Mouse (Mus musculus) splenic B cell, adult 2 months (primary cell): Measurements from ENCODE around the gene Zcchc10.
A peak's percentile ranks its signal among the peaks of the same experiment; 100 is the strongest.
"Not testable (repeated sequence)": the region's sequence is repeated elsewhere in the genome, so short reads cannot be mapped to it uniquely, and the experiment has no call there.

Experiments used
- DNase-seq: peaks from one replicate; pipeline ENCODE4 v3.0.0-alpha.2; 2011; ENCODE audit warnings: low read depth, low spot score
- H3K27me3 ChIP-seq: 2 replicates; pipeline ENCODE4 v1.6.1; 2012; ENCODE audit warnings: mild to moderate bottlenecking, low read length, moderate library complexity, mixed read lengths; ENCODE audit not compliant: control insufficient read depth, poor library complexity, insufficient read depth, severe bottlenecking
- H3K36me3 ChIP-seq: 2 replicates; pipeline ENCODE4 v1.6.1; 2012; ENCODE audit warnings: mild to moderate bottlenecking, low read length, moderate library complexity, mixed read lengths; ENCODE audit not compliant: control insufficient read depth, poor library complexity, insufficient read depth, severe bottlenecking

The Zcchc10 gene

DNA sequence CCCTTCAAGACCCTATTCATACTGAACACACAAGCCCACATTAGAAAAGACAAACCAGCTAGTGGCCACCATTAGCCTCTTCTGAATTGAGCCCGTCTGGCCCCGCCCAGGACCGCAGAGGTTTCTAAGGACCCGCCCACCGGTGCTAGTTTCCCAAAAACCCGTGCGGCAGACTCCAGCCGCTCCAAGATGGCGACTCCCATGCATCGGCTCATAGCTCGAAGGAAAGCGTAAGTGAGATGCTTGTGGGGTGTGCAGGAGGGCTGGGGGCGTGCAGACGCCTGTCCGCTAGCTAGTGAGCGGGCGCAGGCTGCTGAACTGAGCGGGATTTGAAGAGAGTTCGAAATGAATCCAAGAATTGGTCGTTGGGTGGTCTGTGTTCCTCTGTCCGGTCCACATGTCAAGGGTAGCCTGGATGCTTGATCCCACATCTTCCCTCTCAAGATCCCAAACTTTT lies at the start of gene Zcchc10:
TSS of gene Zcchc10 (plus strand) at position 168 of the 457 bp plus-strand sequence.
- Histone ChIP-seq H3K27me3 (no peaks in the 10 kb centered on the region), H3K36me3 (peaks cover 8% of the 10 kb centered on the region)
- DNase-seq = peak; percentile 89

DNA sequence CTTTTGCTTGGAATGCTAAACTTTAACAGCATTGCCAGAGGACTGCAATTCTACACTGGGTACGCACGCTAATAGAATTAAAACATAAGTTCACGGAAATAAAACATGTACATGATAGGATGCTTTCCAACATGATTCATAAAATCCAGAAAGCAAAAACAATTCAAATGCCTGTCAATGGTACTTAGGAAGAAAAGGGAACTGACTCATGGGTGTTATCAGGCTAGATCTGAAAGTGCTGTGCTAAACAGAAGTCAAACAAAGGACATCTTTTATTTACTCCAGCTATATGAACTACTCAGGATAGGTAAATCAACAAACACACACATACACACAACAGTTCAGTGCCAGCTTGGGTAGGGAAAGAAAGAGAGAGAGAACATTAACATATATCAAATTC lies 49.1 kb upstream of the Zcchc10 start:
- peaks cover 28% of the 10 kb centered on the region; the same call in 1 of the 2 replicates for H3K36me3 ChIP-seq
- no peaks in the 10 kb centered on the region for H3K27me3 ChIP-seq
- no peak for DNase-seq

DNA sequence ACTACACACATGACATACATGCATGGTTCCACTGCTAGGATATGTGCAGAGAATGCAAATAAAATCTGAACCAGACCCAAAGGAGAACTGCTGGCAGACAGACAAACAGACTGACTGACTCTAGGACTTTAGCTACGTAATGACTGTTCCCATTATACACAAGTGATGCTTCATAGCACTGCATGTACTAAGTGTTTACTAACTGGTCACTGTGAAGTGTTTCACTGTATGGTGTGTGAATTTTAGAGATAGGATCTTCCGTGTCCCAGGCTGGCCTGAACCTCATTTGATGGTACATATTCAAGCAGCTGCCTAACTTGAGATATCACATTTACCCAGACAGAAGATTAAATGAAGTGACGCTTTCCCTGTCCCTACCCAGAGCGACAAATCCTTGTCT lies 46.1 kb upstream of the Zcchc10 start:
- no peak for DNase-seq
- no peaks in the 10 kb centered on the region for H3K27me3 ChIP-seq
- H3K36me3 ChIP-seq = peaks cover 22% of the 10 kb centered on the region

DNA sequence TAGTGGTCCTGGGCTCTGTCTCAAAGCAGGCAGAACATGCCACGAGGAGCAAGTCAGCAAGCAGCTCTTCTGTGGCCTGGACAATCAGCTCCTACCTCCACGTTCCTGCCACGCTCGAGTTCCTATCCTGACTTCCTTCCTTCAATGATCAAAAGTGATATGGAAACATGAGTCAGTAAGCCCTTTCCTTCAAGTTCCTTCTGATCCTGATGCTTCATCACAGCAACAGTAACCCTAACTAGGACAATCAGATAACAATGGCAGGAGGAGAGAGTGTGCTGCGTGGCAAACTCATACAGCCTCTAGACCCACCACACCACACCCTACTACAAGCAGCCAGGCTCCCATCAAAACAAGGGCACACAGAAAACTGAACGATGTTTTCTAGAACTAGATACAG lies 38.6 kb upstream of the Zcchc10 start:
- DNase-seq = no peak

DNA sequence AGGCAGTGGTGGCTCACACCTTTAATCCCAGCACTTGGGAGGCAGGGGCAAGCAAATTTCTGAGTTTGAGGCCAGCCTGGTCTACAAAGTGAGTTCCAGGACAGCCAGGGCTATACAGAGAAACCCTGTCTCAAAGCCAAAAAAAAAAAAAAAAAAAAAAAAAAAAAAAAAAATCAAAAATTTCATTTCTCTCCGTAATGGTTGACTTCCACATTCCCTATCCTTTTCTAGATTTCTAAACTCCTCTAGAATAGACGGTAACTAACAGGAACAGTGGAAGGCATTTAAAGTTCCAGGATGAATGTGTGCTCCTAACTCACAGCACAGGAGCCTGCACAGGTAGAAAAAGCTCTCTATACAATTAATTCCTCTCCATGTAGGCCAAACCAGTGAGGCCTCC lies 34.3 kb upstream of the Zcchc10 start:
- not testable (repeated sequence) for DNase-seq, H3K27me3 ChIP-seq
- H3K36me3 ChIP-seq = peaks cover 33% of the 10 kb centered on the region

More for the DNA sequence above, 38.6 kb upstream of the Zcchc10 start:
- Histone ChIP-seq H3K27me3 (no peaks in the 10 kb centered on the region), H3K36me3 (peaks cover 46% of the 10 kb centered on the region)

DNA sequence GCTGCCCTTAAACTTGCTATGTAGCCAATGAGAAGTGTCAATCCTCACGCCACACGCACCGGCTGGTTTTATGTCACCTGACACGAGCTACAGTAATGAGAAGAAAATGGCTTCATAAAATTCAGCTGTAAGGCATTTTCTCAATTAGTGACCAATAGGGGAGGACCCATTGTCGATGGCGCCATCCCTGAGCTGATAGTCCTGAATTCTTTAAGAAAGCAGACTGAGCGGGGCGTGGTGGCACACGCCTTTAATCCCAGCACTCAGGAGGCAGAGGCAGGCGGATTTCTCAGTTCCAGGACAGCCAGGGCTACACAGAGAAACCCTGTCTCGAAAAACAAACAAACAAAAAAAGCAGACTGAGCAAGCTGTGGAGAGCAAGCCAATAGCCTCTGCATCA lies 33.6 kb upstream of the Zcchc10 start:
- Histone ChIP-seq H3K36me3 (peaks cover 30% of the 10 kb centered on the region), H3K27me3 (no peaks in the 10 kb centered on the region)
- DNase-seq = no peak

DNA sequence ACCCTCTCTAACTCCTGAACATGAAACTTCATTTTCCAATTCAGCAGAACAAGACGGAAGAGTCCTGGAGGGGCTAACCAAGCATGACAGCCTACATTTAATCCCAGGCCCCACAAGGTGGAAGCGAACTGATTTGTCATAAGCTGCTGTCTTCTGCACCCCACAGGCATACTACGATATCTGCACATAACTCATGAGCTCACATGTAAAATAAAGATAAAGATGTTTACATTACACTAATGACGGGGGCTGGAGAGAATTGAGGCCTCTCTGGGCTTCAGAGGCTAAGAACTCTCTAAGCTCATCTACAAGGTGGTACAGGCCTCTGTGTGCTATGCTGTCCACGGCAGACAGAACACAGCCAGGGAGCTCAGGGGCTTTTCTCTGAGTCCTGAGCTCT lies 30.0 kb upstream of the Zcchc10 start:
- Histone ChIP-seq H3K27me3 (no peaks in the 10 kb centered on the region; the same call in 1 of the 2 replicates), H3K36me3 (peaks cover 16% of the 10 kb centered on the region)

DNA sequence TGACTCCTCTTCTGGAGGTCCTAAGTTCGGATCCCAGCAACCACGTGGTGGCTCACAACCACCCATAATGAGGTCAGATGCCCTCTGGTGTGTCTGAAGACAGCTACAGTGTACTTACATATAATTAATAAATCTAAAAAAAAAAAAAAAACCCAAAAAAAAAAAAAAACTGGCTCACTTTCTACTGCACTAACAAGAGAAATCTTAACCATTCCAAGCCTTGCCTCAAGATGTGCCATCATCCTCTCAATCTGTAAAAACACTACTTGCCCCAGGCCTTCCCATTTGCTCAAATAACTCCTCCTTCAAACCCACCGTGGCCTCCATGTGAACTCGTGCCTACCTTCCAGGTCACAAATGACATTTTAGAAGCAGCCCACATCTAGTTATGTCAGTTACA lies 27.6 kb upstream of the Zcchc10 start:
- Histone ChIP-seq H3K36me3 (peaks cover 3% of the 10 kb centered on the region), H3K27me3 (no peaks in the 10 kb centered on the region; the same call in 1 of the 2 replicates)
- no peak for DNase-seq

More for the DNA sequence above, 30.0 kb upstream of the Zcchc10 start:
- no peak for DNase-seq

DNA sequence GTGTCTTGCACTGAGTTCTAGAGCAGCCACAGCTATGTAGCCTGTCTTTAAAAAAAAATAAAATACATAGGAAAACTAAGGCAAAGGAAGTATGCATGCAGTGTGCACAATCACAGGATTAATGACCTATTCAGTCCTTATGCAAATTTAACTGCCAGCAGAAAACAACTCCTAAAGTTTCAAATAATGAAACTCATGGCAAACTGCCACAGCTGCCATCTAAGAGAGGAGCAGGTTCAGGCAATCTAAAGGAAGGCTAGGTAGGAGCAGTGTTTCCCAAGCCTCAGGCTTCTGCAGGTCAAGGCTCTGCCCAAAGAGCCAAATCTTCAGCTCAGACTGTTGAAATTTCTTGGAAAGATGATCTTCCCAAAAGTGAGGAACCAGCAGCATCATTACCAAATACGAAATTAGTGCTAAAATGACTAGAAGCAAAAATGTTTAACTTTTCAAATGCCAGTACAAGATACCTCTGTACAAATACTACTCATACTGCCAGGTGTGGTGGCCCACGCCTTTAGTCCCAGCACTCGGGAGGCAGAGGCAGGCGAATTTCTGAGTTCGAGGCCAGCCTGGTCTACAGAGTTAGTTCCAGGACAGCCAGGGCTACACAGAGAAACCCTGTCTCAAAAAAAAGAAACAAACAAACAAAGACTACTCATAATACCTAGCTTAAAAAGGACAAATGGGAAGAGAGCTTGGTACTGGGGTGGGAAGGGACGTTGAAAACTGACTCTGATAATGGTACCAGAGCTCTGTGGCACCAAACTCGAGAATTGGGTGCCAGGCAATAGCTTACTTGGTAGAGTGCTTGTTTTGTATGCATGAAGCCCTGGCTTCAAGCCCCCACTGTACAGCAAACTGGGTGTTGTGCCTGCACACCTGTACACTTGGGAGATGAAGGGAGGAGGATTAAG lies 26.3 kb upstream of the Zcchc10 start:
- Histone ChIP-seq H3K36me3 (no peaks in the 10 kb centered on the region; the same call in 1 of the 2 replicates), H3K27me3 (no peaks in the 10 kb centered on the region; the same call in 1 of the 2 replicates)
- DNase-seq = no peak

DNA sequence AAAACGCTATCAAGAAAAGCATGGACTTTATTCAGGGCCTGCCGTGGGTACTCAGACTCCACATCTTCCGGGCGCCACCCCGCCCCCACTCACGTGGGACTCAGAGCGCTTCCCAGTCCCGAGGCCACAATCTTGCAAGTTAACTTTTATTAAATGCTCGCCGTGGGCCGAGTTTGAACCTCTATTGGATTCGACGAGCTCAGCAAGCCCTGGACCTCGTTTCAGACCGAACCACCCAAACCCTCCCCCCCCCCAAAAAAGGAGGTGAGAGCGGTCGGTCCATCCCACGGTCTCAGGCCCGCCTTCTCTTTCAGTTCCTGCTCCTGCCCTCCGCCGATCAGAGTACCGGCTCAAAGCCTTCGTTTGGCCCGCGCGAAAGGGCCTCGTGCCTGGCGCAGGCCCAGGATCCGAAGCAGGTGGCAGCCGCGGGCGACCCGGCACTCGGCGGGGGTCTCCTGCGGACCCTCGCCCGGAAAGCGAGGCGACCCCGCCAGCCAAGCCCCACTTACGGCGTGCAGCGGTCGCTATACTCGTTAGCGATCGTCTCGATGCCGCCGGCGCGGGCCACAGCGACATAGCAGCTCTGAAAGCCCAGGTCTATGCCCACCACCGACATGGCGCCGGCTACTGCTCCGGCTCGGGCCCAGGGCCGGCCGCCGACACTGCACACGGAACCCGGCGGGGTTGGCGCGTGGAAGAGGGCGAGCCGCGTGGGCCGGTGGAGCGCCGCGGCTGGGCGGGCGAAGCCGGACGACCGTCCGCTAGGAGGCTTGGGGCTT lies 24.7 kb upstream of the Zcchc10 start:
- no peaks in the 10 kb centered on the region for H3K36me3 ChIP-seq
- H3K27me3 ChIP-seq = no peaks in the 10 kb centered on the region; the same call in 1 of the 2 replicates
- peak; percentile 84 for DNase-seq

DNA sequence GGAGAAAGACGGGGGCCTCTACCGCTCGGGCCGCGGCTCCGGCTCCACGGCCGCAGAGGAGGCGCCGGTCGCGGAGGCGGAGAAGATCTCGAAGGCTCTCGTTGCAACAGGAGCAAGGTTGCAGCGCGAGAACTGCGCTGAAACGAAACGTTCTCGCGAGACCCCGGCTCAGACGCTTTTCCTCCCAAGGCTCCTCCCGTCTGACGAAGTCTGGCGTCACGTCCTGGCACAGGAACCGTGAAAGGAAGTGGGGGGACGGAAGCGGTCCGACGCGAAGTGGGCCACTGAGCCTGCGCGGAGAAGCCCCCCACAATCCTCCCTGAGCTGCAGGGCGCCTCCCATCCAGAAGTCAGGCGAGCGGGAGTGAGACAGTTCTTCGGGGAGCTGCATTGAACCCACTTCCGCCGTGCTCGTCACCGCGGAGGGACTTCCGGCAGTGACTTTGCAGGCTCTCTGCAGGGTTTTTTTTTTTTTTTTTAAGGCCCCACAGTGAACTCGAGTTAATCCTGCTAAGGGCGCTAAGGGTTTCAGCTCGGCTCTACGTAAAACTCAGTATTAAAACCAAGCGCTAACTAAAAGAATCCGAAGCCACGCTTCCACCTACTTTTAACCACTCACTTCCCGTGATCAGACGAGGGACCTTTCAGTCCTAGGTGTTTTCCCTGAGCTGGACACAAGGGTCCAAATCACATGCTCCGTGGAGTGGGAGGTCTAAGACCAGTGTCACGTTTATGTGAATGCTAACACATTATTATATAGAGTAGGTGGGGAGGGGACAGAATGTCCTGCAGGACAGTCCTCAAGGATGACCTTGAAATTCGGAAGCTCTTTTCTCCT lies 23.9 kb upstream of the Zcchc10 start, which contains the start of gene Hspa4:
TSS of gene Hspa4 (minus strand) at position 128 of the 837 bp plus-strand sequence.
- no peaks in the 10 kb centered on the region for H3K36me3 ChIP-seq
- H3K27me3 ChIP-seq = no peaks in the 10 kb centered on the region; the same call in 1 of the 2 replicates
- peak; percentile 100 for DNase-seq

DNA sequence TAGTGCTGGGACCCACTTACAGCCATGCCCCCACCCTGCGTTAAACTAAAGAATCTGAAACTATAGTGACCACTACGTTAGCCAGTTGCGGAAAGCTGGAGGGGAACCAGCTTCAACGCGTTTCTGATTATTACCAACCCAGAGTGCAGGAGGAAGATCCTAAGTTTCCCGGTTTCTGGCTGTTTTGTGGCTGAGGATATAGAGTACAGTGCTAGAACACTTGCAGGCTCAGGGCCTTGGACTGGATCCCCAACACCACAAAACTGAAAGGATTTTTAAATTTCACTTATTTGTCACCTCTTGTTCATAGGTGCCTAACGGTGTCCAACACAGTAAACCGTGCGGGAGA lies 23.3 kb upstream of the Zcchc10 start:
- no peaks in the 10 kb centered on the region; the same call in 1 of the 2 replicates for H3K27me3 ChIP-seq
- no peak for DNase-seq
- no peaks in the 10 kb centered on the region for H3K36me3 ChIP-seq

DNA sequence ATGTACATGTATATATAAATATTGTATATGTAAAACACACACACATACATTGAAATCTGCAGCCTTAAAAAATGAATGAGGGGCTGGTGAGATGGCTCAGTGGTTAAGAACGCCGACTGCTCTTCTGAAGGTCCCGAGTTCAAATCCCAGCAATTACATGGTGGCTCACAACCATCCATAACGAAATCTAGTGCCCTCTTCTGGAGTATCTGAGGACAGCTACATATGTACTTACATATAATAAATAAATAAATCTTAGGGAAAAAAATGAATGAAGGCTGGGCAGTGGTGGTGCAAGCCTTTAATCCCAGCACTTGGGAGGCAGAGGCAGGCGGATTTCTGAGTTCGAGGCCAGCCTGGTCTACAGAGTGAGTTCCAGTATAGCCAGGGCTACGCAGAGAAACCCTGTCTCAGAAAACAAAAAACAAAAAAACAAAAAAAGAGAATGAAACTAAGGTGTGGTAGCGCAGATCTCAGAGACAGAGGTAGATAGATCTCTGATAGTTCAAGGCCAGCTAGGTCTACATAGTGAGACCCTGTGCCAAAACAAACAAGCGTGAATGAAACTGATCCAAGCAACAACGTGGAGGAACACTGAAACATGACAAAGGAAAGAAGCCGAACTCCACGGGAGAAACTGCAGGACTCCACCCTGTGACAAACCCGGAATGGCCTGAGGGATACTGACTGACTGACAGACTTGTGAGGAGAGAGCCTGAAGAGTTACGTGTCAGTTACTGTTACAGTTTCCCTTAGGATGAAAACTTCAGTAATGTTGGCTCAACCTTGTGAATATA lies 20.2 kb upstream of the Zcchc10 start:
- peak; percentile 32 for DNase-seq
- no peaks in the 10 kb centered on the region for H3K27me3 ChIP-seq
- no peaks in the 10 kb centered on the region; the same call in 1 of the 2 replicates for H3K36me3 ChIP-seq
